Mouse (Mus musculus): ENCODE measurements around the gene Mindy1. TPM values are rescaled to one million over a fixed set of nuclear protein-coding genes. Genes with fewer than 3 reads are reported as not detected.

The Mindy1 gene
- 164 and 221 TPM in 2 replicates for polyA plus RNA-seq (2012; rRNA removed)

GRCm38 (mm10) chr3:95281216-95282126 lies at the start of gene Mindy1, which contains the start of gene Prune1:
Mindy1 (plus strand) TSS chr3:95281345.
Prune1 (minus strand) TSS chr3:95282076.

DNA sequence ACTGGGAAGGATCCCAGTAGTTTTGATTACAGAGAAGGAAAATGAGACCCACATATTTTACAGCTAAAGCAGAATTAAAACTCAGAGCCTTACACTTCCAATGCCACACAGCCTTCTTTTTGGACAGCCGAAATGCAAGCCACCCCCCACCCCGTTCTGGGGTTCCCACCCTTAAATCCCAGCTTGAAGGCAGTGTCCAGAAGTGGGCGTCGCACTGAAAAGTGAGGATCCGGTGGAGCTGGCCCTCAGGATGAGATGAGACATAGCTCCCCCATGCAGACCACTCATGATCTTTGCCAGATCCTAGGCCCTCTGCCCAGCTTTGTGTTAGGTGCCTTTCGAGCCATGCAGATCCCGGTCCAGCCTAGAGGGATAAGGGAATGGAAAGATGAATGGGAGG lies 39.6 kb upstream of the Mindy1 start, which contains the start of gene Gm128:
Gm128 (minus strand) TSS at position 101 of the 400 bp plus-strand sequence.

GRCm38 (mm10) chr3:95250783-95251424 lies 30.2 kb upstream of the Mindy1 start, which contains the start of gene Bnipl:
Bnipl (minus strand) TSS chr3:95251193.

DNA sequence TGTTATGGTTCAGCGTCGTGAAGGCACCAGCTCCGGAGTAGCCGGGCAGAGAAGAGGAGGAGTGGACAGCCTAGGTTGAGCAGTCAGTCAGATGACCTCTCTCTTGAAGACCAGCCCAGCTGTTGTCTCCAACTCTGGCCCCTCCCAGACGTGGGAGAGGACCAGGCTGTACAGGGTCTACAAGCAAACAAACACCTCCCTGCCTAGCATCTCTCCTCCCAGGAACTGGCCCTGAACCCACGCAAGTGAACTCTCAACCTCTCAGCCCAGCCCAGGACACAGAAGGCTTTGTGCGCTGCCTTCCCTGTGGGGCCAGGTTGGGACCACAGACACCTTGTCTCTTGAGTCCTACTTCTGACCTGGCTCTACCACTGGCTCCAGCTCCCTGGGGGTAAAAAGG lies 26.0 kb downstream of the Mindy1 start, which contains the start of gene Anxa9:
Anxa9 (minus strand) TSS at position 77 of the 400 bp plus-strand sequence.

GRCm38 (mm10) chr3:95314486-95315093 lies 33.4 kb downstream of the Mindy1 start, which contains the start of gene Cers2:
Cers2 (plus strand) TSS chr3:95314791.

Other genes with a start within 250 kb of the Mindy1 start
- 182 and 241 TPM in 2 replicates for gene Psmd4, start 238.7 kb upstream of the Mindy1 start, polyA plus RNA-seq (2012; rRNA removed)
- 21.6 and 26.0 TPM in 2 replicates for gene Pip5k1a, start 174.4 kb upstream of the Mindy1 start, polyA plus RNA-seq (2012; rRNA removed)
- 109 and 113 TPM in 2 replicates for gene Vps72, start 170.3 kb upstream of the Mindy1 start, polyA plus RNA-seq (2012; rRNA removed)
- 0.54 and 0.90 TPM in 2 replicates for gene Tmod4, start 156.9 kb upstream of the Mindy1 start, polyA plus RNA-seq (2012; rRNA removed)
- gene Scnm1, start 147.3 kb upstream of the Mindy1 start, polyA plus RNA-seq (2012; rRNA removed), result 27.2 and 45.0 TPM in 2 replicates
- gene Lysmd1, start 147.3 kb upstream of the Mindy1 start, polyA plus RNA-seq (2012; rRNA removed), result 5.7 and 5.8 TPM in 2 replicates
- 9.1 and 13.7 TPM in 2 replicates for gene Tnfaip8l2, start 139.0 kb upstream of the Mindy1 start, polyA plus RNA-seq (2012; rRNA removed)
- 45.0 and 53.2 TPM in 2 replicates for gene Sema6c, start 120.9 kb upstream of the Mindy1 start, polyA plus RNA-seq (2012; rRNA removed)
- gene Gabpb2, start 63.4 kb upstream of the Mindy1 start, polyA plus RNA-seq (2012; rRNA removed), result 8.6 and 10.3 TPM in 2 replicates
- gene Cdc42se1, start 52.6 kb upstream of the Mindy1 start, polyA plus RNA-seq (2012; rRNA removed), result 36.7 and 47.9 TPM in 2 replicates
- gene Mllt11, start 49.2 kb upstream of the Mindy1 start, polyA plus RNA-seq (2012; rRNA removed), result 12.2 and 17.0 TPM in 2 replicates
- gene Gm128, start 39.7 kb upstream of the Mindy1 start, polyA plus RNA-seq (2012; rRNA removed), result 0.68 and 1.1 TPM in 2 replicates
- gene Bnipl, start 30.2 kb upstream of the Mindy1 start, polyA plus RNA-seq (2012; rRNA removed), result 3.2 and 4.9 TPM in 2 replicates
- 21.5 and 27.0 TPM in 2 replicates for gene Prune1, start 731 bp downstream of the Mindy1 start, polyA plus RNA-seq (2012; rRNA removed)
- gene Anxa9, start 25.8 kb downstream of the Mindy1 start, polyA plus RNA-seq (2012; rRNA removed), result 2.6 and 3.0 TPM in 2 replicates
- gene Cers2, start 33.4 kb downstream of the Mindy1 start, polyA plus RNA-seq (2012; rRNA removed), result 71.0 and 104 TPM in 2 replicates
- 14.4 and 18.9 TPM in 2 replicates for gene Setdb1, start 75.9 kb downstream of the Mindy1 start, polyA plus RNA-seq (2012; rRNA removed)
- not detected in 2 replicates for gene 4930558C23Rik, start 121.5 kb downstream of the Mindy1 start, polyA plus RNA-seq (2012; rRNA removed)
- gene Arnt, start 153.0 kb downstream of the Mindy1 start, polyA plus RNA-seq (2012; rRNA removed), result 49.7 and 68.6 TPM in 2 replicates
- 7.2 and 9.2 TPM in 2 replicates for gene Ctsk, start 217.9 kb downstream of the Mindy1 start, polyA plus RNA-seq (2012; rRNA removed)
- 10.3 and 10.5 TPM in 2 replicates for gene Ctss, start 245.4 kb downstream of the Mindy1 start, polyA plus RNA-seq (2012; rRNA removed)